Mouse (Mus musculus) embryonic facial prominence, embryonic 10.5 days (tissue): ENCODE measurements around the gene Dnajb13. TPM values are rescaled to one million over a fixed set of nuclear protein-coding genes. Genes with fewer than 3 reads are reported as not detected.
A peak's percentile ranks its signal among the peaks of the same experiment; 100 is the strongest.

Experiments used
- DNase-seq: peaks from one replicate; pipeline ENCODE4 v3.0.0-alpha.2; 2017; ENCODE audit warnings: low spot score
- H3K27ac ChIP-seq: fragments of 300-500 bp; sonication (generic); replicated peaks from 2 replicates; pipeline ENCODE4 v1.5.1; 2016; ENCODE audit warnings: mild to moderate bottlenecking
- H3K27me3 ChIP-seq: fragments of 300-500 bp; sonication (generic); replicated peaks from 2 replicates; pipeline ENCODE4 v1.6.1; 2016; ENCODE audit warnings: low read depth, mild to moderate bottlenecking; ENCODE audit not compliant: poor library complexity, severe bottlenecking
- H3K36me3 ChIP-seq: fragments of 300-500 bp; sonication (generic); replicated peaks from 2 replicates; pipeline ENCODE4 v1.6.1; 2016; ENCODE audit warnings: mild to moderate bottlenecking, moderate library complexity
- H3K4me1 ChIP-seq: fragments of 300-500 bp; sonication (generic); 2 replicates; pipeline ENCODE4 v1.6.1; 2016
- H3K4me3 ChIP-seq: fragments of 300-500 bp; sonication (generic); 2 replicates; pipeline ENCODE4 v1.5.1; 2016; ENCODE audit warnings: mild to moderate bottlenecking, moderate library complexity
- H3K9me3 ChIP-seq: fragments of 300-500 bp; sonication (generic); 2 replicates; pipeline ENCODE4 v1.6.1; 2016; ENCODE audit warnings: mild to moderate bottlenecking
- WGBS: fragments of 180-500 bp; shearing (Covaris S2); methylation state at CpG from one replicate; pipeline ENCODE4 v1.1.7; 2016; 5-methylcytosine and 5-hydroxymethylcytosine counted together
- polyA plus RNA-seq: library from polyadenylated mRNA; unstranded; fragments of >200 nt; fragmentation: Nextera tagmentation; extraction: Ambion mirVana; gene quantifications from 2 replicates; pipeline ENCODE4 v1.2.1, GENCODE M21; 2016

Dnajb13 gene
- polyA plus RNA-seq, 1 experiment from 2014 or later, result 0.27 TPM

GRCm38 (mm10) chr7:100536804-100537518 lies 22.2 kb upstream of the Dnajb13 start, which contains the start of gene Coa4:
Coa4 (plus strand) TSS chr7:100537071.
- peak within 1 kb of the TSS; percentile 69 for H3K4me3 ChIP-seq
- H3K27ac ChIP-seq, result peak within 1 kb of the TSS; percentile 88
- H3K36me3 ChIP-seq, result peaks cover 20% of the 10 kb centered on the region
- peak; percentile 95 for DNase-seq
- no peaks in the 10 kb centered on the region for H3K9me3 ChIP-seq
- WGBS, result under 1% methylated on average over 33 of the region's 33 CpGs
- peaks cover 14% of the 10 kb centered on the region for H3K4me1 ChIP-seq
- H3K27me3 ChIP-seq, result no peaks in the 10 kb centered on the region

- Histone ChIP-seq H3K27me3 (no peaks in the 10 kb centered on the region), H3K36me3 (peaks cover 20% of the 10 kb centered on the region), H3K4me1 (peaks cover 14% of the 10 kb centered on the region), H3K9me3 (no peaks in the 10 kb centered on the region), H3K27ac (peak overlapping the region; percentile 88; the same call in 1 of the 2 replicates), H3K4me3 (peak overlapping the region; percentile 69)
- WGBS, result 86% methylated on average over 2 of the region's 2 CpGs
- DNase-seq, result no peak
Observed at GRCm38 (mm10) chr7:100535831-100536230, 21.1 kb upstream of the Dnajb13 start.

GRCm38 (mm10) chr7:100534216-100534615 lies 19.5 kb upstream of the Dnajb13 start:
- no peak for DNase-seq

GRCm38 (mm10) chr7:100533503-100533902 lies 18.7 kb upstream of the Dnajb13 start:
- H3K4me3 ChIP-seq, result no peak overlapping the region
- 76% methylated on average over 2 of the region's 2 CpGs for WGBS
- H3K27me3 ChIP-seq, result no peaks in the 10 kb centered on the region
- H3K9me3 ChIP-seq, result no peaks in the 10 kb centered on the region
- DNase-seq, result no peak
- H3K4me1 ChIP-seq, result peaks cover 14% of the 10 kb centered on the region
- H3K27ac ChIP-seq, result no peak overlapping the region
- H3K36me3 ChIP-seq, result no peaks in the 10 kb centered on the region

More at GRCm38 (mm10) chr7:100534216-100534615, 19.5 kb upstream of the Dnajb13 start:
- peaks cover 14% of the 10 kb centered on the region for H3K4me1 ChIP-seq
- H3K27ac ChIP-seq, result no peak overlapping the region
- 85% methylated on average over 3 of the region's 3 CpGs for WGBS
- no peak overlapping the region for H3K4me3 ChIP-seq
- no peaks in the 10 kb centered on the region for H3K27me3 ChIP-seq
- no peaks in the 10 kb centered on the region for H3K9me3 ChIP-seq
- peaks cover 6% of the 10 kb centered on the region for H3K36me3 ChIP-seq

- Histone ChIP-seq H3K36me3 (no peaks in the 10 kb centered on the region), H3K27ac (no peak overlapping the region), H3K9me3 (no peaks in the 10 kb centered on the region), H3K4me1 (no peaks in the 10 kb centered on the region), H3K27me3 (no peaks in the 10 kb centered on the region), H3K4me3 (no peak overlapping the region)
- no peak for DNase-seq
- WGBS, result 90% methylated on average over 5 of the region's 5 CpGs
Observed at GRCm38 (mm10) chr7:100530766-100531165, 16.0 kb upstream of the Dnajb13 start.

GRCm38 (mm10) chr7:100524669-100525068 lies 9.9 kb upstream of the Dnajb13 start:
- Histone ChIP-seq H3K27me3 (no peaks in the 10 kb centered on the region), H3K9me3 (no peaks in the 10 kb centered on the region), H3K27ac (no peak overlapping the region), H3K4me1 (no peaks in the 10 kb centered on the region), H3K36me3 (no peaks in the 10 kb centered on the region), H3K4me3 (no peak overlapping the region)
- DNase-seq, result no peak
- WGBS, result 74% methylated on average over 8 of the region's 8 CpGs

- Histone ChIP-seq H3K9me3 (no peaks in the 10 kb centered on the region), H3K36me3 (no peaks in the 10 kb centered on the region), H3K4me3 (no peak overlapping the region), H3K27me3 (no peaks in the 10 kb centered on the region), H3K4me1 (no peaks in the 10 kb centered on the region), H3K27ac (no peak overlapping the region)
- DNase-seq, result no peak
- WGBS, result 75% methylated on average over 3 of the region's 3 CpGs
Observed at GRCm38 (mm10) chr7:100522222-100522621, 7.5 kb upstream of the Dnajb13 start.

- Histone ChIP-seq H3K4me1 (no peaks in the 10 kb centered on the region), H3K27ac (no peak overlapping the region), H3K9me3 (no peaks in the 10 kb centered on the region), H3K36me3 (no peaks in the 10 kb centered on the region), H3K27me3 (no peaks in the 10 kb centered on the region), H3K4me3 (no peak overlapping the region)
- 21% methylated on average over 10 of the region's 10 CpGs for WGBS
- DNase-seq, result peak; percentile 88
Observed at GRCm38 (mm10) chr7:100520663-100521285, 6.0 kb upstream of the Dnajb13 start.

- no peak overlapping the region for H3K27ac ChIP-seq
Observed at GRCm38 (mm10) chr7:100520204-100520603, 5.4 kb upstream of the Dnajb13 start.

GRCm38 (mm10) chr7:100511602-100512001 lies 3.2 kb downstream of the Dnajb13 start:
- peaks cover 19% of the 10 kb centered on the region; the same call in 1 of the 2 replicates for H3K27me3 ChIP-seq
- H3K36me3 ChIP-seq, result no peaks in the 10 kb centered on the region
- H3K27ac ChIP-seq, result no peak overlapping the region
- no peaks in the 10 kb centered on the region for H3K9me3 ChIP-seq
- H3K4me3 ChIP-seq, result no peak overlapping the region
- DNase-seq, result no peak
- H3K4me1 ChIP-seq, result peaks cover 3% of the 10 kb centered on the region; the same call in 1 of the 2 replicates
- WGBS, result 84% methylated on average over 8 of the region's 8 CpGs

More at GRCm38 (mm10) chr7:100520204-100520603, 5.4 kb upstream of the Dnajb13 start:
- no peak overlapping the region for H3K4me3 ChIP-seq
- no peak for DNase-seq
- H3K9me3 ChIP-seq, result no peaks in the 10 kb centered on the region
- WGBS, result 65% methylated on average over 7 of the region's 7 CpGs
- no peaks in the 10 kb centered on the region for H3K36me3 ChIP-seq
- no peaks in the 10 kb centered on the region for H3K4me1 ChIP-seq
- no peaks in the 10 kb centered on the region for H3K27me3 ChIP-seq

GRCm38 (mm10) chr7:100508670-100509069 lies 6.1 kb downstream of the Dnajb13 start:
- WGBS, result 80% methylated on average over 3 of the region's 3 CpGs
- no peaks in the 10 kb centered on the region for H3K4me1 ChIP-seq
- no peak overlapping the region for H3K27ac ChIP-seq
- no peak overlapping the region for H3K4me3 ChIP-seq
- H3K36me3 ChIP-seq, result no peaks in the 10 kb centered on the region
- DNase-seq, result no peak
- no peaks in the 10 kb centered on the region for H3K9me3 ChIP-seq
- H3K27me3 ChIP-seq, result peaks cover 16% of the 10 kb centered on the region; the same call in 1 of the 2 replicates

- Histone ChIP-seq H3K27me3 (peaks cover 5% of the 10 kb centered on the region; the same call in 1 of the 2 replicates), H3K9me3 (no peaks in the 10 kb centered on the region), H3K4me1 (0 out of 2 replicates have a peak, but pooled peaks cover under 1% of the 10 kb centered on the region), H3K27ac (no peak overlapping the region), H3K36me3 (no peaks in the 10 kb centered on the region), H3K4me3 (no peak overlapping the region)
- 73% methylated on average over 4 of the region's 4 CpGs for WGBS
- no peak for DNase-seq
Observed at GRCm38 (mm10) chr7:100506494-100506893, 8.3 kb downstream of the Dnajb13 start.
